Mouse (Mus musculus): ENCODE results near the gene Ldhal6b. TPM values are rescaled to one million over a fixed set of nuclear protein-coding genes. Genes with fewer than 3 reads are reported as not detected.

The Ldhal6b gene
- total and polyA plus RNA-seq, 3 experiments = 0.31 TPM; not detected in 2

DNA sequence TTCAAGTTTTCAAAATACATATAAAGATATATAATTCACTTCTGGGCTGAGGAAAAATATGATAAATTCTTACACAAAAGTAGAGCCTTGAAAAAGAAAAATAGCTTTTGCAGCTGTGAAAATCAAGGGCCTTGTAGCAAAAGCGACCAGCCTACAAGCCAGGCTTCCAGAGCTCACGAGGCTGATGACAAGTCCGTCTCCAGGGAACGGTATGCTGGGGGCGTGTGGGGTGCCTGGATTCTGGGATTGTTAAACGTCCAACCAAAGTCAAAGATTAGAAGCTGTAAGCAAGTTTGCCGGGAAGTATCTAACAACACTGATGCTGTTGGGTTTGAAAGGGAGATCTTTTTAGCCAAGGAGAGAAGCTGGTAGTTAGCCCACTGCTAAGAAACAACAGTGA is 47.0 kb downstream of the Ldhal6b start:
- no peak overlapping the region for H3K9ac ChIP-seq (ENCODE audit: control insufficient read depth, low read depth, low read length, poor library complexity, severe bottlenecking)
- H3K4me3 ChIP-seq (ENCODE audit: control insufficient read depth in 1 of 2, insufficient read depth in 1 of 2, low read depth in 2 of 2, low read length in 2 of 2) = no peak overlapping the region
- no peak for TF ChIP-seq MXI1 (IDR thresholded peaks at IDR 0.05; ENCODE audit: low read depth, low read length)
- TF ChIP-seq MAX (IDR thresholded peaks at IDR 0.05; ENCODE audit: low read length) = no peak
- TF ChIP-seq MAZ (IDR thresholded peaks at IDR 0.05; ENCODE audit: low read depth, low read length) = no peak
- H3K27me3 ChIP-seq (ENCODE audit: control insufficient read depth in 1 of 2, insufficient read depth in 2 of 2, low read length in 2 of 2) = peaks cover 8 to 9% of the 10 kb centered on the region in 2 experiments
- DNase-seq (ENCODE audit: low read depth, low spot score) = no peak
- H3K36me3 ChIP-seq (ENCODE audit: control insufficient read depth in 1 of 2, insufficient read depth in 2 of 2, low read length in 2 of 2) = no peaks in the 10 kb centered on the region
- no peaks in the 10 kb centered on the region for H3K9me3 ChIP-seq (replicated peaks; ENCODE audit: insufficient read depth, low read length)
- H3K79me2 ChIP-seq (ENCODE audit: control insufficient read depth, insufficient read depth, low read length, poor library complexity) = no peaks in the 10 kb centered on the region
- H3K27ac ChIP-seq (ENCODE audit: control insufficient read depth, low read depth, low read length) = no peak overlapping the region
- no peaks in the 10 kb centered on the region for H3K4me1 ChIP-seq (ENCODE audit: control insufficient read depth in 1 of 2, insufficient read depth in 2 of 2, low read length in 2 of 2)

DNA sequence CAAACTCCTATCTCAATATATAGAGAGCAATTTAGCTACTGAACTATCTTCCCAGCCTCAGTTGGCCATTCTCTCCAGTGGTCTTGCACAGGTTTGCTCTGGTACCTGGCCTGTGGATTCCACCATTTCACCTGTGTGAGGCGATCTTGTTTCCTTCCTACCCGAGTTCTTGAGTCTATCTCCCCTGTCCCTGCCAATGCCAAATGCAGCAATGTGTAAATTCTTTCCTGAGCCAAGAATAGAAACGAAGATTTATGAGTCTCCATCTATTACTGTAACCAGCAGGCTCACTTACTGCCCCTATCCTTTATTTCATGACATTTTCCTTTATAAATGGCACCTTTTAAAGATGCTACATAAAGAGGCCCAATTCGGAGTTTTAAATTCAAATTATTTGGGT is 47.5 kb downstream of the Ldhal6b start:
- H3K9me3 ChIP-seq (replicated peaks; ENCODE audit: insufficient read depth, low read length) = no peaks in the 10 kb centered on the region
- DNase-seq (ENCODE audit: low read depth, low spot score) = no peak
- no peaks in the 10 kb centered on the region for H3K4me1 ChIP-seq (ENCODE audit: control insufficient read depth in 1 of 2, insufficient read depth in 2 of 2, low read length in 2 of 2)
- H3K27me3 ChIP-seq (ENCODE audit: control insufficient read depth in 1 of 2, insufficient read depth in 2 of 2, low read length in 2 of 2) = peaks cover 8 to 9% of the 10 kb centered on the region in 2 experiments
- no peak overlapping the region for H3K9ac ChIP-seq (ENCODE audit: control insufficient read depth, low read depth, low read length, poor library complexity, severe bottlenecking)
- TF ChIP-seq ZKSCAN1 (IDR thresholded peaks at IDR 0.05; ENCODE audit: low read depth, low read length) (no peak), RCOR1 (IDR thresholded peaks at IDR 0.05; ENCODE audit: low read depth, low read length) (no peak), TAL1 (IDR thresholded peaks at IDR 0.05; ENCODE audit: low read length) (no peak), ZC3H11A (IDR thresholded peaks at IDR 0.05; ENCODE audit: low read depth, low read length) (no peak), MXI1 (IDR thresholded peaks at IDR 0.05; ENCODE audit: low read depth, low read length) (no peak), MAZ (IDR thresholded peaks at IDR 0.05; ENCODE audit: low read depth, low read length) (no peak), MYC (IDR thresholded peaks at IDR 0.05; ENCODE audit: low read depth, low read length) (no peak), CTCF (IDR thresholded peaks at IDR 0.05 in 2 of 3, conservative IDR thresholded peaks at IDR 0.05 in 1 of 3; ENCODE audit: control insufficient read depth in 1 of 3, insufficient read depth in 1 of 3, low read depth in 2 of 3, low read length in 3 of 3, poor library complexity in 1 of 3, severe bottlenecking in 1 of 3) (no peak), ZNF384 (IDR thresholded peaks at IDR 0.05; ENCODE audit: low read depth, low read length) (no peak), TBP (IDR thresholded peaks at IDR 0.05; ENCODE audit: low read depth, low read length) (no peak), MAFK (IDR thresholded peaks at IDR 0.05; ENCODE audit: borderline replicate concordance, low read depth, low read length) (no peak), NRF1 (IDR thresholded peaks at IDR 0.05; ENCODE audit: insufficient read depth, low read depth, low read length, poor library complexity, severe bottlenecking) (no peak), EP300 (IDR thresholded peaks at IDR 0.05; ENCODE audit: low read depth in 1 of 2, low read length in 2 of 2) (no peak), POLR2AphosphoS2 (IDR thresholded peaks at IDR 0.05; ENCODE audit: low read length) (no peak)
- H3K4me3 ChIP-seq (ENCODE audit: control insufficient read depth in 1 of 2, insufficient read depth in 1 of 2, low read depth in 2 of 2, low read length in 2 of 2) = no peak overlapping the region
- no peaks in the 10 kb centered on the region for H3K79me2 ChIP-seq (ENCODE audit: control insufficient read depth, insufficient read depth, low read length, poor library complexity)
- H3K27ac ChIP-seq (ENCODE audit: control insufficient read depth, low read depth, low read length) = no peak overlapping the region
- H3K36me3 ChIP-seq (ENCODE audit: control insufficient read depth in 1 of 2, insufficient read depth in 2 of 2, low read length in 2 of 2) = no peaks in the 10 kb centered on the region

Other genes with a start within 250 kb of the Ldhal6b start
- gene Tmem242, start 21.5 kb upstream of the Ldhal6b start, total RNA-seq (2012; rRNA removed) = 27.0 and 28.2 TPM in 2 replicates
- gene Tmem242, start 21.5 kb upstream of the Ldhal6b start, polyA plus RNA-seq (2012; ENCODE audit: insufficient read depth in 1 of 2, insufficient read length in 2 of 2, low read depth in 1 of 2, low replicate concordance in 2 of 2, missing spikeins in 1 of 2) = 10 to 100 TPM in 1 of 2 experiments, not detected in 1; 49.2 TPM
- gene Zdhhc14, start 73.8 kb upstream of the Ldhal6b start, total RNA-seq (2012; rRNA removed) = 3.0 and 3.4 TPM in 2 replicates
- 1 to 10 TPM in 1 of 2 experiments, not detected in 1; 4.9 TPM for gene Zdhhc14, start 73.8 kb upstream of the Ldhal6b start, polyA plus RNA-seq (2012; ENCODE audit: insufficient read depth in 1 of 2, insufficient read length in 2 of 2, low read depth in 1 of 2, low replicate concordance in 2 of 2, missing spikeins in 1 of 2)

Data from MEL (cell line).